Mouse (Mus musculus) ES-Bruce4 (cell line): ENCODE measurements at regions not wholly inside any gene's neighbourhood (a gene's known extent, or its start where the extent isn't known, plus 50 kb on each side); places are given as distances from the start of the nearest gene placed in this dataset.

Experiments used
- CTCF ChIP-seq: IDR thresholded peaks from one replicate; pipeline ENCODE4 v1.8.1; 2011; ENCODE audit warnings: low read depth, low read length
- EP300 ChIP-seq: IDR thresholded peaks from 2 replicates; pipeline ENCODE4 v1.6.1; 2011; ENCODE audit warnings: low read depth, low read length; ENCODE audit not compliant: insufficient read depth
- POLR2A ChIP-seq: IDR thresholded peaks from one replicate; pipeline ENCODE4 v1.8.1; 2011; ENCODE audit warnings: low read length; ENCODE audit not compliant: insufficient read depth

- TF ChIP-seq CTCF (no peak), POLR2A (no peak), EP300 (no peak)
These were observed 192.7 kb upstream of the Unc93a2 start for GRCm38 (mm10) chr17:7578003-7578402.
